Mouse (Mus musculus) CD8-positive naive resting alpha-beta T cell, adult 2 months (primary cell): ENCODE results near the gene Utp3.
"Not testable (repeated sequence)": the region's sequence is repeated elsewhere in the genome, so short reads cannot be mapped to it uniquely, and the experiment has no call there.

Source experiments
- DNase-seq, 2 experiments: peaks; one replicate each; pipeline ENCODE4 v3.0.0; 2022; ENCODE audit warnings: low read depth in 2 of 2, low spot score in 2 of 2

Utp3 gene

GRCm38 (mm10) chr5:88554086-88554886, at the start of gene Utp3:
TSS of gene Utp3 (plus strand) at chr5:88554462.
- DNase-seq: peak; percentile 90 to 92

GRCm38 (mm10) chr5:88508555-88508954, 45.7 kb upstream of the Utp3 start:
- no peak for DNase-seq

- no peak for DNase-seq
These were observed 45.3 kb upstream of the Utp3 start for GRCm38 (mm10) chr5:88508990-88509389.

- peak in 1 of 2 experiments; percentile 23 for DNase-seq
These were observed 35.0 kb upstream of the Utp3 start for GRCm38 (mm10) chr5:88519232-88519631.

- no peak for DNase-seq
These were observed 26.6 kb upstream of the Utp3 start, which contains the start of gene Jchain for GRCm38 (mm10) chr5:88527657-88528056. TSS of gene Jchain (minus strand) at chr5:88527891.

- DNase-seq: no peak
These were observed 23.4 kb upstream of the Utp3 start for GRCm38 (mm10) chr5:88530908-88531307.

- DNase-seq: no peak
These were observed 19.6 kb upstream of the Utp3 start for GRCm38 (mm10) chr5:88534697-88535096.

- DNase-seq: no peak
These were observed 13.4 kb upstream of the Utp3 start for GRCm38 (mm10) chr5:88540845-88541244.

GRCm38 (mm10) chr5:88542651-88543282, 11.5 kb upstream of the Utp3 start:
- DNase-seq: peak in 1 of 2 experiments; percentile 31

- DNase-seq: not testable (repeated sequence)
These were observed 9.9 kb upstream of the Utp3 start for GRCm38 (mm10) chr5:88544411-88544810.

GRCm38 (mm10) chr5:88545536-88545935, 8.7 kb upstream of the Utp3 start:
- no peak for DNase-seq

GRCm38 (mm10) chr5:88553271-88554085, 784 bp upstream of the Utp3 start:
- DNase-seq: no peak

GRCm38 (mm10) chr5:88558991-88559390, 4.7 kb downstream of the Utp3 start:
- DNase-seq: no peak

- no peak for DNase-seq
These were observed 7.0 kb downstream of the Utp3 start for GRCm38 (mm10) chr5:88561080-88561814.

GRCm38 (mm10) chr5:88562863-88563780, 8.9 kb downstream of the Utp3 start:
- DNase-seq: no peak

GRCm38 (mm10) chr5:88564501-88565147, 10.4 kb downstream of the Utp3 start, which contains the start of gene Rufy3:
TSS of gene Rufy3 (plus strand) at chr5:88565040.
- peak; percentile 64 to 71 for DNase-seq

GRCm38 (mm10) chr5:88565148-88566033, 11.1 kb downstream of the Utp3 start:
- DNase-seq: peak; percentile 3 to 28
